Mouse (Mus musculus) thymus, adult 2 months (tissue): Measurements from ENCODE around the gene Lin28a.

ENCODE experiments used
- CTCF ChIP-seq: fragments of 200-500 bp; IDR thresholded peaks from 2 replicates; pipeline ENCODE4 v1.5.1; 2012; ENCODE audit warnings: mild to moderate bottlenecking, control low read depth, low read length, moderate library complexity, borderline replicate concordance; ENCODE audit not compliant: control insufficient read depth, poor library complexity, insufficient read depth; ENCODE audit errors: extremely low read depth
- POLR2A ChIP-seq: fragments of 200-500 bp; IDR thresholded peaks from 2 replicates; pipeline ENCODE4 v1.6.1; 2012; ENCODE audit warnings: mild to moderate bottlenecking, low read length, control low read depth, moderate library complexity; ENCODE audit not compliant: control insufficient read depth, poor library complexity, insufficient read depth; ENCODE audit errors: extremely low read depth

DNA sequence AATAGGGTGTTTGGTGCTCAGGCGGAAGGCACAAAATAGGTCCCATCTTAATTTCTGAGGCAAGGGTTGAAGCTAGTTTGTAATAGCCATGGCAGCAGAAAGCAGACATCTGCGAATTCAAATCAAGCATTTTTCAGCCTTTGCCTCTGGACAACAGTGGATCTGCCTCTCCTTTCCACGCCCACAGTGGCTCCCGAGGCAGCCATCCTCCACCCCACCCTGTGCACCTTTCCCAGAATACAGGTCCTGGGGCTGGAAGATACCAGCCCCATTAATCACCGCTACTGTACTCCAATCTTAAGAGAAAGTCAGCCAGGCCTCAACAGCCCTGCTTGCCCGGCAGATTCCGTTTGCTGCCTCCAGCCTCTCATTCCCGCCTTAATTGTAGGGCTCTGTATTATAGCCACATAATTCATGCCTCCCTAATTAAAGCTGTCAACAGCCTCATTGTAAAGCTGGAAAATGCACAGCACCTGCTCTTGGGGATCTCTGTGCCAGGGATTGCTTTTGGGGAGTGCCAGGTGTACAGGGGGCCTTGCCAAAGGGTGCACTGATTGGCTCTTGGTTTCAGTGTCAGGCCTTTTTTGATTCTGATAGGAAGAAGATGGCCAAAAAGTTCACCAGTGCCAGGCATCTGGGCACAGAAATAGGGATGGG, 49.4 kb downstream of the Lin28a start:
- TF ChIP-seq CTCF (no peak), POLR2A (no peak)
